In genomic region chr14:33007638-33008037, GRCm38 (mm10) we compare ENCODE assay signal across 26 mouse cellular contexts. TPM values are rescaled to one million over a fixed set of nuclear protein-coding genes. Genes with fewer than 3 reads are reported as not detected.
DNase-seq lines count a peak whose midpoint lies in the region; ATAC-seq and TF ChIP-seq lines count a peak whose summit lies in the region.
"Had no signal": no experiment of that assay in that cellular context is flagged by ENCODE, and none has a peak within 500 bp of the region (broad histone marks: within the 10 kb centered on the region; RNA-seq: fewer than 3 reads in every experiment).

No protein-coding gene starts in this region.

- no peaks in the 10 kb centered on the region for H3K27me3 ChIP-seq in heart, embryonic 12.5 days (replicated peaks)
- H3K27me3 ChIP-seq in heart, embryonic 11.5 days (ENCODE audit: control insufficient read depth, insufficient read depth, low read length) = no peaks in the 10 kb centered on the region
- no peaks in the 10 kb centered on the region for H3K27me3 ChIP-seq in heart, embryonic 15.5 days
- H3K27me3 ChIP-seq in heart, adult 2 months (ENCODE audit: control insufficient read depth, insufficient read depth, low read length) = no peaks in the 10 kb centered on the region
- H3K27me3 ChIP-seq: CH12.LX; forebrain, embryonic 13.5 days; hindbrain, embryonic 12.5 days; hindbrain, embryonic 15.5 days had no signal

- ATAC-seq in heart, embryonic 12.5 days (ENCODE audit: insufficient number of reproducible peaks, low FRiP score) = no peak
- no peak for ATAC-seq in heart, embryonic 11.5 days (replicated peaks; ENCODE audit: insufficient number of reproducible peaks, low FRiP score, low TSS enrichment)
- ATAC-seq in heart, embryonic 15.5 days (replicated peaks; ENCODE audit: insufficient number of reproducible peaks, insufficient read depth, low FRiP score, low read depth) = peak; percentile 53; the same call in 1 of the 2 replicates
- ATAC-seq: forebrain, embryonic 13.5 days; forebrain, embryonic 16.5 days; intestine, postnatal 0 days; Patski had no signal

- H3K4me3 ChIP-seq in heart, embryonic 12.5 days = no peak overlapping the region
- no peak overlapping the region for H3K4me3 ChIP-seq in heart, embryonic 11.5 days (ENCODE audit: low read depth, low read length)
- no peak overlapping the region for H3K4me3 ChIP-seq in heart, embryonic 15.5 days
- no peak overlapping the region for H3K4me3 ChIP-seq in heart, adult 2 months
- H3K4me3 ChIP-seq: forebrain, embryonic 10.5 days; forebrain, embryonic 13.5 days; hindbrain, embryonic 12.5 days; hindbrain, embryonic 15.5 days had no signal

- no peaks in the 10 kb centered on the region for H3K36me3 ChIP-seq in heart, embryonic 12.5 days
- no peaks in the 10 kb centered on the region for H3K36me3 ChIP-seq in heart, embryonic 11.5 days (ENCODE audit: control insufficient read depth, insufficient read depth, low read length)
- no peaks in the 10 kb centered on the region for H3K36me3 ChIP-seq in heart, embryonic 15.5 days
- H3K36me3 ChIP-seq in heart, adult 2 months (ENCODE audit: control insufficient read depth, insufficient read depth, low read length) = no peaks in the 10 kb centered on the region
- H3K36me3 ChIP-seq: forebrain, embryonic 10.5 days; G1E; hindbrain, embryonic 12.5 days; hindbrain, embryonic 15.5 days had no signal

- no peak for TF ChIP-seq EP300 in heart, adult 2 months (IDR thresholded peaks at IDR 0.05; ENCODE audit: insufficient read depth, low read depth, low read length)

- no peak overlapping the region for H3K4me2 ChIP-seq in heart, embryonic 12.5 days
- no peak overlapping the region for H3K4me2 ChIP-seq in heart, embryonic 11.5 days
- no peak overlapping the region for H3K4me2 ChIP-seq in heart, embryonic 15.5 days
- H3K4me2 ChIP-seq: forebrain, embryonic 13.5 days; hindbrain, embryonic 12.5 days; hindbrain, embryonic 15.5 days had no signal

- 38% methylated on average over 1 of the region's 1 CpGs for WGBS in heart, embryonic 12.5 days
- 45% methylated on average over 1 of the region's 1 CpGs for WGBS in heart, embryonic 11.5 days (ENCODE audit: insufficient replicate concordance)
- WGBS in heart, embryonic 15.5 days = 33% methylated on average over 1 of the region's 1 CpGs
- 76% methylated on average over 1 of the region's 1 CpGs for WGBS in heart, adult 2 months

- peaks cover 16% of the 10 kb centered on the region for H3K4me1 ChIP-seq in heart, embryonic 12.5 days (replicated peaks)
- 0 out of 2 replicates have a peak, but pooled peaks cover 2% of the 10 kb centered on the region for H3K4me1 ChIP-seq in heart, embryonic 11.5 days (ENCODE audit: control insufficient read depth, insufficient read depth, low read length)
- H3K4me1 ChIP-seq in heart, embryonic 15.5 days (replicated peaks) = peaks cover 14% of the 10 kb centered on the region
- H3K4me1 ChIP-seq in heart, adult 2 months (ENCODE audit: control insufficient read depth, insufficient read depth, low read length) = no peaks in the 10 kb centered on the region
- H3K4me1 ChIP-seq: forebrain, embryonic 10.5 days; forebrain, embryonic 13.5 days; hindbrain, embryonic 12.5 days; hindbrain, embryonic 15.5 days had no signal

- H3K79me2 ChIP-seq in heart, adult 2 months (replicated peaks; ENCODE audit: control insufficient read depth, insufficient read depth, low read length) = no peaks in the 10 kb centered on the region

- peak overlapping the region; percentile 42; the same call in 1 of the 2 replicates for H3K27ac ChIP-seq in heart, embryonic 12.5 days (ENCODE audit: poor library complexity, severe bottlenecking)
- H3K27ac ChIP-seq in heart, embryonic 11.5 days (ENCODE audit: low read depth, low read length) = no peak overlapping the region
- peak overlapping the region; percentile 35 for H3K27ac ChIP-seq in heart, embryonic 15.5 days
- H3K27ac ChIP-seq in heart, adult 2 months = no peak overlapping the region
- H3K27ac ChIP-seq: forebrain, embryonic 10.5 days; forebrain, embryonic 13.5 days; hindbrain, embryonic 12.5 days; hindbrain, embryonic 15.5 days had no signal

- no peak for DNase-seq in heart, postnatal 10 days
- DNase-seq in heart, postnatal 4 days = peak; percentile 30
- no peak for DNase-seq in heart, adult 2 months
- DNase-seq: adrenal gland, postnatal 10 days; adrenal gland, postnatal 36 days; B cell, adult 2 months; cerebellum, adult 18-20 months; cerebellum, adult 9-10 months; cerebellum, postnatal 14 days; gastrocnemius, postnatal 10 days; gastrocnemius, postnatal 36 days; kidney, adult 2 months had no signal

- TF ChIP-seq POLR2A in heart, adult 2 months (IDR thresholded peaks at IDR 0.05; ENCODE audit: insufficient read depth, low read depth, low read length) = no peak

- H3K9me3 ChIP-seq in heart, embryonic 12.5 days (replicated peaks) = peaks cover 4% of the 10 kb centered on the region; the same call in 1 of the 2 replicates
- H3K9me3 ChIP-seq in heart, embryonic 11.5 days (replicated peaks; ENCODE audit: control insufficient read depth, low read length) = 0 out of 2 replicates have a peak, but pooled peaks cover 3% of the 10 kb centered on the region
- H3K9me3 ChIP-seq in heart, embryonic 15.5 days (replicated peaks) = no peaks in the 10 kb centered on the region
- H3K9me3 ChIP-seq: hindbrain, embryonic 12.5 days; hindbrain, embryonic 15.5 days had no signal

- intact Hi-C loops in heart, postnatal 10 days (cut with DNase I) = no loop called here
- intact Hi-C loops in heart, adult 2 months (cut with DNase I) = no loop called here

- H3K9ac ChIP-seq in heart, embryonic 12.5 days = no peak overlapping the region; the same call in 1 of the 2 replicates
- H3K9ac ChIP-seq in heart, embryonic 11.5 days (ENCODE audit: low read depth, low read length) = no peak overlapping the region
- H3K9ac ChIP-seq in heart, embryonic 15.5 days = no peak overlapping the region
- no peak overlapping the region for H3K9ac ChIP-seq in heart, adult 2 months (ENCODE audit: low read depth, low read length)
- H3K9ac ChIP-seq: forebrain, embryonic 13.5 days; hindbrain, embryonic 12.5 days; hindbrain, embryonic 15.5 days had no signal

- no peak for TF ChIP-seq CTCF in heart, adult 2 months (IDR thresholded peaks at IDR 0.05)

RNA-seq across cellular contexts. Expression of gene Lrrc18, which starts 16.5 kb away (rescaled TPM):
- polyA plus RNA-seq in heart, embryonic 12.5 days (2016; fragmentation: Nextera tagmentation; extraction: Ambion mirVana) = 0.22 and 0.51 TPM in 2 replicates
- 0.39 and 0.45 TPM in 2 replicates for polyA plus RNA-seq in heart, embryonic 11.5 days (2014; fragmentation: Nextera tagmentation; extraction: Ambion mirVana)
- polyA plus RNA-seq in heart, embryonic 15.5 days (2015; fragmentation: Nextera tagmentation; extraction: Ambion mirVana) = 0.13 and 0.25 TPM in 2 replicates
- total RNA-seq in heart, postnatal 10 days (2021) = under 1 TPM; 0.35 to 0.45 TPM
- total RNA-seq in heart, postnatal 4 days (2021) = under 1 TPM; 0.56 to 0.67 TPM
- under 1 TPM; 0.25 to 0.50 TPM for total RNA-seq in heart, adult 2 months (2021)
- polyA plus RNA-seq in heart, adult 2 months (2012; rRNA removed) = 0.55 and 0.61 TPM in 2 replicates
- total RNA-seq: gastrocnemius, adult 18-20 months; gastrocnemius, postnatal 36 days; hematopoietic stem cell, adult 5-6 weeks had no signal
- polyA plus RNA-seq: G1E, Patski had no signal

Comparison
In these comparisons a context has a peak if more than half of its experiments do, and no peak if none do; other contexts are left out.
1. H3K27ac ChIP-seq: peak in heart, embryonic 12.5 days (single experiment) and heart, embryonic 15.5 days (single experiment); none in heart, embryonic 11.5 days (single experiment) and heart, adult 2 months (single experiment).